Mouse (Mus musculus) stomach, adult 2 months (tissue): ENCODE measurements around the gene Slc39a1. TPM values are rescaled to one million over a fixed set of nuclear protein-coding genes. Genes with fewer than 3 reads are reported as not detected.

Experiments used
- polyA plus RNA-seq: library from polyadenylated mRNA; depleted of rRNA; stranded (reverse); fragments of >200 nt; gene quantifications from 2 replicates; pipeline ENCODE4 v1.2.3, GENCODE M21; 2012; rRNA removed

Slc39a1 gene
- polyA plus RNA-seq = 44.3 and 47.8 TPM in 2 replicates

DNA sequence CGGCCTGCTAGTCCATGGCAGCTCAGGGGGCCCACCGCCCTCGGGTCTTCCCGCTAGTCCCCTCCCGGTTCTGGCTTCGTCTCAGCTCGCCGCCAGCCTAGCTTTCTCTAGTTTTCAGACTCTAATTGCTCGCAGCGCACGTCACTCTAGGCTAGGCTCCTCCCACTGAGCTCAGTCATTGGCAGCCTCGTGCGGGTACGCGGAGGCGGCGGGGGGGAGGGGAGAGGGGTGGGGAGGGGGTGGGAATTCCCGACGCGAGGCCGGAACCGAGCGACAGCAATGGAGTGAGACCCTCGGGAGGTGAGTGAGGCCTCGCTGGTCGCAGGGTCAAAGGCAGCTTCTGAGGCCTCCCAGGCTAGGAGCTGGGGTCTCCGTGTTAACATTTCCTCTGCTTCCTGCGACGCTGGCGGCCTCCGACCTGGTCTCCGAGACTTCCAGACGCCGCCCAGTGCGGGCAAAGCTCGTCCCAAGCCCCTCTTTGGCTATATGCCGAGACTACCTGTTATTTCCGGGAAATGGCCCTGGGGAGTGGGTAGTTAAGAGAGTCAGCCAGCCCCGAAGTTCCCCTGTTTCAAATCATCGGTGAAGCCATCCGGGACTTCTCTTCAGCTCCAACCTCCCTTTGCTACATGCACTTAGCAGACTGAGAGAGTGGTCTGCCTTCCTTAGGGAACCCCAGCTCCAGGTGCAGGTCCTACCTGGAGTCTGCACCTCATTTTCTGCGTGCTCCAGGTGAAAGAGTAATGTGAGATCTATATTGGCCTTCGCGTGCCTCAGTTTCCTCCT, at the start of gene Slc39a1:
TSS of gene Slc39a1 (plus strand) at position 213 of the 786 bp plus-strand sequence.

DNA sequence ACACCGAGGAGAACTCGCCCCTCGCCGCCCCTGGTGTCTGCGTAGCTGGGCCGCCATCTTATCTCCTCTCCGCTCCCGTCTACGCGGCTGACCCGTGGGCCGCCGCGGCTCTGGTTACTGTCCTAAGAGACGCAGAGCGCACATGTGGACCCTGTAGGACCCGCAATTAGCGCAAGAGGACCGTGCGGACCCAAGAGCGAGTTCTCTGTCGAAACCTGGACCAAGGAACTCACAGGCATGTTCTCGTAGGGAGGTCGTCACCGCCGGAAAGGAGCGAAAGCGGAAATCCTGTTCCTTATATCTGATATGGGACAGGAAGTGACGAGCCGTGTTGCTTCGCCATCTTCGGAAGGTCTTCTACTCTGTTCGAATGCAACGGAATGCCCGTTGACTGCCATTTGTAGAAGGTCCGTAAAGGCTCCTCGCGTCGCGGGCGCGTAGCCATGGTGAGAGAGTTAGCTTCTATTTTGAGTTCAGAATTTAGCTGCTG, 34.5 kb upstream of the Slc39a1 start, which contains the start of the genes Rps27 and Rab13:
TSS of gene Rps27 (minus strand) at position 275 of the 490 bp plus-strand sequence.
TSS of gene Rab13 (plus strand) at position 319 of the 490 bp plus-strand sequence.

DNA sequence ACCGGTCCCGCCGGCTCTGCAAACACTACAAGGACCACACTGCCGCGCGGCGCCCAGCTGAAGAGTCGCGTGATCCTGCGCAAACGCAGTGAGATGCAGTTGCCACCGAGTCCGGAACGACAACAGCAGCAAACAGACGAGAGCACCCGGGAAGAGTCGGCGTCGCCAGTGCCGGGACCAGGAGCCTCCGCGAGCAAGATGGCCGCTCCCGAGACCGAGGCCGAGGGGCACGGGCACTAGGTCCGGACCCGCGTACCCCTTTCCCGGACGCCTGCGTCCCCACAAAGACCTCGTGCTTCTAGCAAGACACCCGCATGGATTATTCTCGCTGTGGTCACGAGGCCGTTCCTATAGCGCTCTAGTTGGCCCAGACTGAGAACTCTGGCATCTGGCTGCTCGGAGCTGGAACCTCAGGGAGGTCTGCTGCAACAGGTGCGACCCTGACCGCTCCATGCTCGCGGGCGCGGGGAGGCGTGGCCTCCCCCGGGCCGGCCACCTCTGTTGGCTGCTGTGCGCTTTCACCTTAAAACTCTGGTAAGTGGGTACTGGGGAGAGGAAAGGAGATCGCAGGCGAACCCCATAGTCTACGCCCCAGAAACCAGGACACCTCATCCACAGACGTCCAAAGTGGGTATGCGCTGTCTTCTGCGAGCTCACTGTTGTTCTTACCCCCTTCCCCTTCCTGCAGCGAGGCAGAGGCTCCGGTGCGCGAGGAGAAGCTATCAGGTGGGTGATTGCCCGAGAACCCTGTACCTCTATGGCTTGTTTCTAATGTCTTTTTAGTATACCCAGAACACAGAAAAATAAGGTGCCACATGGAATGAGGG, 16.3 kb upstream of the Slc39a1 start, which contains the start of gene Jtb:
TSS of gene Jtb (plus strand) at position 91 of the 827 bp plus-strand sequence.

DNA sequence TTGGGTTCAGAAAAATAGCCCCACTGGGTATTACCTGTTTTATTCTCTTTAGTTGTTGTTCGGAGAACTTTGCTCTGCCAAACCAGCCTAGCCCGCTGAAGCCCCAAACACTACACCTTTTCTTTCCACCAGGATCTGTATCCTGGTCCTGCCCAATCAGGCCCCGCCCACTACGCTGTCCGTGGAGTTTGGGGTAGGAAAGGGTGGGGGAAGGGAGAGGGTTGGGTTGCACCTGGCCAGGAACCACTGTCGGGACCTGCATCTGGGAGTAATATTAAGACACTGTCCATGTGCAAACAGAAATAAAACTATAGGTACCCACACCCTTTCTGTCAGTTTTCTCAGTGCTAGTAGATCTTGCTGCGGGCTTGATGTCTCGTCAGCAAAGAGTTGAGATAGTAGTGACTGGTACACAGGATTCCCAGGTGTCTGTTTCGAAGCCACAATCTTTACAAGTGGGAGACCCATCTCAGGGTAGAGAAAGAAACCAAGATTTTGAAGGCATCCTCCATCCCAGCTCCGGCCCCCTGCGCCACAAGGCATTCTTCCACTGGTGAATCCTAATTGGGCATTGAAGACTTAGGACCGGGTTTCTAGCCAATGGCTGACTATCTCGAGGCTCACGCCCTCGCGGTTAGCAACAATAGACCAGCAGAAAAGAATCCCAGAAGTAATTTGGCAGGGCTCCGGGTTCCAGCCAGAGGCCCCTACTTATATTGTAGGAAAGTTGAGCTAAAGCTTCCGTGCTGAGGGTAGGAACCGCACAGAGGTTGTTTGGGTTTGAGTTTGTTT, 4.8 kb upstream of the Slc39a1 start, which contains the start of gene Creb3l4:
TSS of gene Creb3l4 (minus strand) at position 529 of the 792 bp plus-strand sequence.

DNA sequence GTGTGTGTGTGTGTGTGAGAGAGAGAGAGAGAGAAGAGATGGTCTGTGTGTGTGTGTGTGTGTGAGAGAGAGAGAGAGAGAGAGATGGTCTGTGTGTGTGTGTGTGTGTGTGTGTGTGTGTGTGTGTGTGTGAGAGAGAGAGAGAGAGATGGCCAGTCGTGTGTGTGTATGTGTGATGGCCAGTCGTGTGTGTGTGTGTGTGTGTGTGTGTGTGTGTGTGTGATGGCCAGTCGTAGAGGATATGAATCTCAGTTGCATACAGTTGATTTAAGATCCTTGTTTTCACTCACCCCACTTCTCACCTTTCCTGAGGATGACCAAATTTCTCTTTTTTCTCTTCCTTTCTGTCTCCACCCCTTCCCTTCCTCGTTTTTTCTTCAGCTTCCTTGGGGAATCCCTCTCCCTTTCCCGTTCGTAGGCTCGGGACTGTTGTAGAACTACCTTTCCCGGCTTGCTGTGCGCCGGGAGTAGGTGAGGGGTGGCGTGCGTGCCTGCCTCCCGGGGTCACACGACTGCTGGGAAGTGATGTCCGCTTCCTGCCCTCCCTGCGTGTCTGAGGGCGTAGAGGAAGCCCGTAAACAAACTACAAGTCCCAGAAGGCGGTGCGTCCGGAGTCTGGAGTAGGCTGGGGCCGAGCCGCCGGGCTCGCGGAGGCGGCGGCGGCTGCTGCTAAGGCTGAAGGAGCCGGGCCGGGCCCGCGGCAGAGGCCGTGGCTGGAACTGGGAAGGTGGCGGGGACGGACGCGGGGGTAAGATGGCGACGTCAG, 5.9 kb downstream of the Slc39a1 start, which contains the start of gene Crtc2:
TSS of gene Crtc2 (plus strand) at position 511 of the 766 bp plus-strand sequence.

DNA sequence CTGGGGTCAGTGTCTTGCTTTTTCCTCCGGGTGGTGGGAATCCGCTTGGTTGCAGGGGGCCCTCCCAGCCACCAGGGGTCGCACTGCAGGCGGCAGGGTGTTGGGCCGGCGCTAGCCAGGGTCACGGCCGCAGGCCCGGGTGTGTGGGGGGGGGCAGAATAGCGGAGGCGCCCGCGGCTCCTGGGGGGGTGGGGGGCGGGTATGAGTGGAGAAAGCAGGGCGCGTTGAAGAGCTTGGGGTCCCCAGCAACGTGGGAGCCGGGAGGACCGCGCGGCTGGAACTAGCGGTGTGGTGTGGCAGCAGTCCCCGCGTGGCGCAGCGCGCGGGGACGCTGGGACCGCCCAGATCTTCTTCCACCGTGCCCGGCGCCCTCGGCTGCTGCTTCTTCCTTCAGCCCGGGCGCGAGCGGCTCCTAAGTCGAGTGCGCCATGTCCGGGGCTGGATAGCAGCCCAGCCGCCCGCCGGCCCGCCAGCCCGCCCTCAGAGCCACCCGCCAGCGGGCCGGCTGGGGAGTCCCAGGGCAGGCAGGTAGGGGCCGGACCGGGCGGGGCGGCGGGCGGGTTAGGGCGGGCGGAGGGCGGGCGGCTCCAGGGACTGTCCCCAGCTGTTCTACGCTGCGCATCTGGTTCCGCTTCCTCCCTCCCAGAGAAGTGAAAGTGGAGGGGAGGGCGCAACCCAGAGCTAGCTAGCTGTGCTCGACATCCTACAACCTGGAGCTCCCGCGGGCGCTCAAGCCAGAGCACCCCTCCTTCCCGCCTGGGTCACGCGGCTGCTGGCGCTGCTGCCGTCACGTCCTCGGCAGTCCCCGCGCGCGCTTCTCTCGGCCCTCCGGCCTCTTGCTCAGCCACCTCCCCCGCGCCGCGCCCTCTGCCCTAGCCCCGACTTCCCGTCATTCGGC, 17.3 kb downstream of the Slc39a1 start, which contains the start of gene Dennd4b:
TSS of gene Dennd4b (plus strand) at position 152 of the 898 bp plus-strand sequence.

DNA sequence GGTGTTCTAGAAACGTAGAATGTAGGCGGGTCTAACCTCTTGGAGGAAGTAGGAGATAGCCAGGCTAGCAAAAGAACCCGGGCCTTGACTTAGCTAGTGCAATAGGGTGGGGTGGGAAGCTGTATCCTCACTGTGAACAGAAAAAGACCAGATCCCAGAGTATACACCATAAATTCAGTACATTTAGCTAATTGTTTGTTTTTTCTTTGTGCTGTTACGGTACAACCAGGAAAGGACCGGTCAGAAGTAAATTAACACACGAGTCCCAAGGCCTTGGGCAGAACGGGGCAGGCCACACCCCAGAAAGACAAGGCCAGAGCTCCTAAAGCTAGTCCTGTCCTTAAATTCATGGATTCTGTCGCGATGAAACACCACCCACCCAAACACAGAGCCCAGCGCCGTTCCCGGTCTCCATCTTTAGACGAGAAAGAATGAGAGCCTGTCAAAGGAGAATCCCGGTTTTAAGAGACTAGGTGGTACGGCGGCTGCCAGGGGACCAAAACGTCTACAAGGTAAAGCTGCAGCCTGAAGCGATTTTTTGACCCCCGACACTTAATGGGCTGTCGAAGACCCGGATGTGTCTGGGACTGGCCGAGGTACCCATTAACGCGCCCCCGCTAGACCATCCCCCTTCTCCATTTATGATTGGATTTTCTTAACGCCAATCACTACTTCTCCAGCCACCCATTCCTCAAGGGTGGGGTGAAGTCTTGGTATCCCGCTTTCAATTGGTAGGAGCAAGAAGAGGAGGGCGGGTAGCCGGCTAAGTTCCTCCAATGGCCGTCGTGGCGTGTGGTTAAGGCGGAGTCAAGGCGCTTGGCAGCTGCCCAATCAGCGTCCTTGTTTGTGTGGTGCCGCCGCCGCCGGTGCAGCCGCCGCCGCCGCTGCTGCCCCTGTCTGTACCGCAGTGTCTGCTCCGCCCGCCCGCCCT, 44.6 kb downstream of the Slc39a1 start, which contains the start of gene Gatad2b:
TSS of gene Gatad2b (plus strand) at position 834 of the 931 bp plus-strand sequence.

Other genes starting within 250 kb of the Slc39a1 start
- gene Hax1, start 249.4 kb upstream of the Slc39a1 start, polyA plus RNA-seq = 21.9 and 22.9 TPM in 2 replicates
- gene 4933434E20Rik, start 196.5 kb upstream of the Slc39a1 start, polyA plus RNA-seq = 7.6 and 8.7 TPM in 2 replicates
- 29.1 and 37.6 TPM in 2 replicates for gene Ubap2l, start 195.5 kb upstream of the Slc39a1 start, polyA plus RNA-seq
- gene Tpm3, start 175.5 kb upstream of the Slc39a1 start, polyA plus RNA-seq = 39.8 and 65.3 TPM in 2 replicates
- gene Nup210l, start 144.0 kb upstream of the Slc39a1 start, polyA plus RNA-seq = 0.09 and 0.10 TPM in 2 replicates
- gene Rps27, start 34.5 kb upstream of the Slc39a1 start, polyA plus RNA-seq = 192 and 202 TPM in 2 replicates
- gene Rab13, start 34.5 kb upstream of the Slc39a1 start, polyA plus RNA-seq = 2.5 and 3.6 TPM in 2 replicates
- 60.6 and 98.2 TPM in 2 replicates for gene Jtb, start 16.6 kb upstream of the Slc39a1 start, polyA plus RNA-seq
- 16.6 and 20.9 TPM in 2 replicates for gene Creb3l4, start 4.7 kb upstream of the Slc39a1 start, polyA plus RNA-seq
- gene Crtc2, start 6.0 kb downstream of the Slc39a1 start, polyA plus RNA-seq = 19.9 and 25.7 TPM in 2 replicates
- 5.1 and 7.2 TPM in 2 replicates for gene Dennd4b, start 17.0 kb downstream of the Slc39a1 start, polyA plus RNA-seq
- 3.8 and 4.9 TPM in 2 replicates for gene Gatad2b, start 45.0 kb downstream of the Slc39a1 start, polyA plus RNA-seq
- gene Slc27a3, start 141.8 kb downstream of the Slc39a1 start, polyA plus RNA-seq = 3.9 and 4.2 TPM in 2 replicates
- gene Ints3, start 185.4 kb downstream of the Slc39a1 start, polyA plus RNA-seq = 7.6 and 9.0 TPM in 2 replicates
- gene Npr1, start 217.7 kb downstream of the Slc39a1 start, polyA plus RNA-seq = 5.0 and 6.2 TPM in 2 replicates
- gene Ilf2, start 228.0 kb downstream of the Slc39a1 start, polyA plus RNA-seq = 3.7 and 4.0 TPM in 2 replicates
- gene Snapin, start 242.9 kb downstream of the Slc39a1 start, polyA plus RNA-seq = 8.3 and 8.6 TPM in 2 replicates